Mouse (Mus musculus): ENCODE data around the gene Eef1b2.
"Not testable (repeated sequence)": the region's sequence is repeated elsewhere in the genome, so short reads cannot be mapped to it uniquely, and the experiment has no call there.

The Eef1b2 gene

GRCm38 (mm10) chr1:63176604-63177421 is at the start of gene Eef1b2, which contains the start of gene Ndufs1:
Gene Eef1b2, plus strand, starts transcription at chr1:63176825.
Gene Ndufs1, minus strand, starts transcription at chr1:63176833.
- DNase-seq (ENCODE audit: extremely low read depth, low read depth): peak; percentile 99

- DNase-seq (ENCODE audit: extremely low read depth, low read depth): no peak
These were observed 47.4 kb upstream of the Eef1b2 start for GRCm38 (mm10) chr1:63129273-63129672.

- no peak for DNase-seq (ENCODE audit: extremely low read depth, low read depth)
These were observed 46.6 kb upstream of the Eef1b2 start for GRCm38 (mm10) chr1:63129857-63130690.

- DNase-seq (ENCODE audit: extremely low read depth, low read depth): no peak
These were observed 45.7 kb upstream of the Eef1b2 start for GRCm38 (mm10) chr1:63130883-63131282.

- no peak for DNase-seq (ENCODE audit: extremely low read depth, low read depth)
These were observed 44.9 kb upstream of the Eef1b2 start for GRCm38 (mm10) chr1:63131766-63132165.

GRCm38 (mm10) chr1:63134530-63134929 is 42.1 kb upstream of the Eef1b2 start:
- DNase-seq (ENCODE audit: extremely low read depth, low read depth): no peak

GRCm38 (mm10) chr1:63137971-63138370 is 38.7 kb upstream of the Eef1b2 start:
- no peak for DNase-seq (ENCODE audit: extremely low read depth, low read depth)

- not testable (repeated sequence) for DNase-seq (ENCODE audit: extremely low read depth, low read depth)
These were observed 38.0 kb upstream of the Eef1b2 start for GRCm38 (mm10) chr1:63138586-63138985.

- no peak for DNase-seq (ENCODE audit: extremely low read depth, low read depth)
These were observed 36.4 kb upstream of the Eef1b2 start for GRCm38 (mm10) chr1:63140231-63140630.

- DNase-seq (ENCODE audit: extremely low read depth, low read depth): no peak
These were observed 8.0 kb upstream of the Eef1b2 start for GRCm38 (mm10) chr1:63168638-63169037.

GRCm38 (mm10) chr1:63175853-63176252 is 772 bp upstream of the Eef1b2 start:
- DNase-seq (ENCODE audit: extremely low read depth, low read depth): peak; percentile 60

GRCm38 (mm10) chr1:63176259-63176603 is 394 bp upstream of the Eef1b2 start:
- no peak for DNase-seq (ENCODE audit: extremely low read depth, low read depth)

- no peak for DNase-seq (ENCODE audit: extremely low read depth, low read depth)
These were observed 1.7 kb downstream of the Eef1b2 start for GRCm38 (mm10) chr1:63178308-63178707.

- no peak for DNase-seq (ENCODE audit: extremely low read depth, low read depth)
These were observed 3.5 kb downstream of the Eef1b2 start for GRCm38 (mm10) chr1:63180122-63180521.

GRCm38 (mm10) chr1:63180575-63180974 is 4.0 kb downstream of the Eef1b2 start:
- DNase-seq (ENCODE audit: extremely low read depth, low read depth): not testable (repeated sequence)

- DNase-seq (ENCODE audit: extremely low read depth, low read depth): peak; percentile 99
These were observed 4.4 kb downstream of the Eef1b2 start for GRCm38 (mm10) chr1:63181019-63181418.

- DNase-seq (ENCODE audit: extremely low read depth, low read depth): no peak
These were observed 4.9 kb downstream of the Eef1b2 start for GRCm38 (mm10) chr1:63181480-63181879.

GRCm38 (mm10) chr1:63182212-63182611 is 5.6 kb downstream of the Eef1b2 start:
- no peak for DNase-seq (ENCODE audit: extremely low read depth, low read depth)

- peak; percentile 77 for DNase-seq (ENCODE audit: extremely low read depth, low read depth)
These were observed 6.1 kb downstream of the Eef1b2 start for GRCm38 (mm10) chr1:63182636-63183270.

- DNase-seq (ENCODE audit: extremely low read depth, low read depth): not testable (repeated sequence)
These were observed 8.8 kb downstream of the Eef1b2 start for GRCm38 (mm10) chr1:63185430-63185829.

- DNase-seq (ENCODE audit: extremely low read depth, low read depth): no peak
These were observed 11.9 kb downstream of the Eef1b2 start for GRCm38 (mm10) chr1:63188536-63188935.

- no peak for DNase-seq (ENCODE audit: extremely low read depth, low read depth)
These were observed 14.2 kb downstream of the Eef1b2 start for GRCm38 (mm10) chr1:63190851-63191250.
